In the genomic region with DNA sequence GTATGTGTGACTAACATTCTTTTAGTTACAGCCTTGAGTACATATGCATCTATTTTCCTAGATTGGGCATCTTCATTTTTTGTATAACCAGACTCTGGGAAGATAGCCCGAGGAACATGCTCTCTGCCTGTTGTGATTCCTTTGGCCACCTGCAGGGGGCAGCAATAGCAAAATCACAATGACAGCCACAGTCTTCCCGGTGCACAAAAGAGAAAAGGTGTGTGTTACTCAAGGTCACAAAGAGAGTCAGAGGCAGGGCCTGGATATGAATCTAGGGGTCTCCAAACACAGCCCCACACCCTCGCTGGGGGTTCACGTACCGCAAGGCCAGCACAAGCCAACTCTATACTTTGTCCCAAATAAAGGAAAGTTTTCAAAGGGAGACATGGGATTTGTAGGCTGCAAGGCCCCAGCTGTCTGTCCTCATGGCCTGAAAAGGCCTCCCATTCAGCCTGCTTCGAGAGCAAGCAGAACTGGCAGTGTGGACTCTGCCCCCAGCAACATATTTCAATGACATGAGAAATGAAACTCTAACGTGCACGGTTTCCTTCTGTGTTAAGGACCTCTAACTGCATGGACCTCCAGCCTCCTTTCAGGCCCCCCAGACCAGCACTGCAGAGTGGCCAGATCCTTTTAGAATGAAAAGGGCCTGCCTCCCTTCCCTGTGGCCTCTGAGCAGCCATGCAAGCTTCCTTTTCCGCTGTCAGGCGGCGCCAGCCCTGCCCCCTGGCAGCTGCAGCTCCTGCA, we compare ENCODE assay signal across 7 mouse cellular contexts. TPM values are rescaled to one million over a fixed set of nuclear protein-coding genes. Genes with fewer than 3 reads are reported as not detected.
A peak's percentile ranks its signal among the peaks of the same experiment; 100 is the strongest.
DNase-seq lines count a peak whose midpoint lies in the region; ATAC-seq and TF ChIP-seq lines count a peak whose summit lies in the region.

No protein-coding gene starts in this region.

- 28% methylated on average over 11 of the region's 11 CpGs for WGBS in embryonic facial prominence, embryonic 11.5 days

- H3K36me3 ChIP-seq in CH12.LX (replicated peaks in 1 of 2; ENCODE audit: control insufficient read depth in 1 of 2, insufficient read depth in 1 of 2, low read length in 1 of 2), result peaks cover 0 to 7% of the 10 kb centered on the region in 2 experiments
- H3K36me3 ChIP-seq in embryonic facial prominence, embryonic 11.5 days (replicated peaks; ENCODE audit: control insufficient read depth, insufficient read depth, low read depth, low read length), result no peaks in the 10 kb centered on the region

- ATAC-seq in embryonic facial prominence, embryonic 11.5 days (replicated peaks; ENCODE audit: insufficient number of reproducible peaks, low FRiP score, low TSS enrichment, low read depth), result 0 out of 2 replicates have a peak, but pooled peaks have one; percentile 40
- peak; percentile 79 for ATAC-seq in megakaryocyte progenitor cell, adult 5-6 weeks (replicated peaks; ENCODE audit: poor library complexity)

- TF ChIP-seq CTCF in CH12.LX (conservative IDR thresholded peaks at IDR 0.05 in 1 of 2, IDR thresholded peaks at IDR 0.05 in 1 of 2; ENCODE audit: low read depth in 2 of 2, low read length in 2 of 2), result peak; percentile 85 to 96

- in situ Hi-C loops in CH12.LX (cut with MboI; ENCODE audit: low pct_ligation_motif_present, low pct_unique_long_range_greater_than_20kb, low sequenced_read_pairs), result no loop called here

- peaks cover 15 to 90% of the 10 kb centered on the region in 2 experiments for H3K4me1 ChIP-seq in CH12.LX (ENCODE audit: control insufficient read depth in 1 of 2, insufficient read depth in 2 of 2)
- no peaks in the 10 kb centered on the region for H3K4me1 ChIP-seq in embryonic facial prominence, embryonic 11.5 days (ENCODE audit: control insufficient read depth, insufficient read depth, low read length)

- H3K4me3 ChIP-seq in CH12.LX (replicated peaks in 1 of 3; ENCODE audit: low read depth in 2 of 3, low read length in 2 of 3, poor library complexity in 1 of 3), result no peak overlapping the region
- no peak overlapping the region for H3K4me3 ChIP-seq in embryonic facial prominence, embryonic 11.5 days (ENCODE audit: low read depth, low read length)

- H3K9ac ChIP-seq in CH12.LX (ENCODE audit: insufficient read depth, low read depth), result no peak overlapping the region
- peak overlapping the region; percentile 33 for H3K9ac ChIP-seq in embryonic facial prominence, embryonic 11.5 days (replicated peaks; ENCODE audit: low read length)

- H3K9me3 ChIP-seq in CH12.LX (replicated peaks; ENCODE audit: low read length), result no peaks in the 10 kb centered on the region
- H3K9me3 ChIP-seq in embryonic facial prominence, embryonic 11.5 days (replicated peaks; ENCODE audit: control insufficient read depth, low read length), result no peaks in the 10 kb centered on the region

- no peaks in the 10 kb centered on the region for H3K27me3 ChIP-seq in CH12.LX (replicated peaks)
- no peaks in the 10 kb centered on the region for H3K27me3 ChIP-seq in embryonic facial prominence, embryonic 11.5 days (ENCODE audit: control insufficient read depth, insufficient read depth, low read length)

- TF ChIP-seq RAD21 in CH12.LX (IDR thresholded peaks at IDR 0.05; ENCODE audit: low read depth, low read length), result peak; percentile 70

- peak; percentile 45; the same call in 1 of the 2 replicates for TF ChIP-seq EP300 in CH12.LX (IDR thresholded peaks at IDR 0.05; ENCODE audit: low read length)

- peak; percentile 41; the same call in 1 of the 2 replicates for TF ChIP-seq POLR2A in CH12.LX (IDR thresholded peaks at IDR 0.05; ENCODE audit: low read depth, low read length)

- H3K79me2 ChIP-seq in CH12.LX (replicated peaks; ENCODE audit: control insufficient read depth, extremely low read depth, insufficient read depth, poor library complexity, severe bottlenecking), result no peaks in the 10 kb centered on the region

- peak; percentile 70 for DNase-seq in CH12.LX (ENCODE audit: extremely low read depth)
- peak; percentile 49 for DNase-seq in T-cell, adult 2 months (ENCODE audit: low spot score)
- DNase-seq in embryonic facial prominence, embryonic 11.5 days (ENCODE audit: low spot score), result peak; percentile 71
- peak; percentile 53 to 57 for DNase-seq in heart, postnatal 14 days
- peak; percentile 58 to 77 for DNase-seq in kidney, postnatal 36 days
- DNase-seq in right cerebral cortex, postnatal 4 days, result peak; percentile 34

- peak overlapping the region; percentile 41 for H3K4me2 ChIP-seq in CH12.LX (ENCODE audit: insufficient read depth, low read depth, poor library complexity, severe bottlenecking)
- no peak overlapping the region for H3K4me2 ChIP-seq in embryonic facial prominence, embryonic 11.5 days (ENCODE audit: low read depth, low read length)

- dilution Hi-C loops in CH12.LX (cut with MboI; ENCODE audit: extremely low pct_ligation_motif_present, extremely low pct_unique_long_range_greater_than_20kb, low sequenced_read_pairs), result no loop called here

- H3K27ac ChIP-seq in CH12.LX (ENCODE audit: insufficient read depth, low read depth), result no peak overlapping the region
- H3K27ac ChIP-seq in embryonic facial prominence, embryonic 11.5 days (replicated peaks; ENCODE audit: low read depth, low read length), result no peak overlapping the region

- intact Hi-C loops in heart, postnatal 14 days (cut with DNase I), result no loop called here

TF ChIP-seq in CH12.LX, 34 proteins besides CTCF, POLR2A, EP300 and RAD21:
- TF ChIP-seq JUN (IDR thresholded peaks at IDR 0.05; ENCODE audit: insufficient read depth, low read depth, low read length) (no peak), PAX5 (IDR thresholded peaks at IDR 0.05; ENCODE audit: low read length) (no peak), USF1 (IDR thresholded peaks at IDR 0.05; ENCODE audit: low read depth, low read length) (no peak; the same call in 1 of the 2 replicates), JUND (conservative IDR thresholded peaks at IDR 0.05; ENCODE audit: low read depth, low read length) (no peak), SMC3 (IDR thresholded peaks at IDR 0.05; ENCODE audit: low read depth, low read length) (peak; percentile 79), MAX (IDR thresholded peaks at IDR 0.05; ENCODE audit: low read length) (no peak), TBP (conservative IDR thresholded peaks at IDR 0.05; ENCODE audit: low read depth, low read length) (0 out of 2 replicates have a peak, but pooled peaks have one; percentile 15), CHD2 (IDR thresholded peaks at IDR 0.05; ENCODE audit: low read length) (no peak), ZC3H11A (IDR thresholded peaks at IDR 0.05; ENCODE audit: low read depth, low read length) (peak; percentile 7; the same call in 1 of the 2 replicates), KAT2A (IDR thresholded peaks at IDR 0.05; ENCODE audit: insufficient replicate concordance, low read length) (no peak), ZNF384 (IDR thresholded peaks at IDR 0.05; ENCODE audit: low read depth, low read length) (no peak), MYC (IDR thresholded peaks at IDR 0.05; ENCODE audit: low read depth, low read length) (peak; percentile 58; the same call in 1 of the 2 replicates), ELF1 (IDR thresholded peaks at IDR 0.05; ENCODE audit: low read depth, low read length) (0 out of 2 replicates have a peak, but pooled peaks have one; percentile 28), BHLHE40 (IDR thresholded peaks at IDR 0.05; ENCODE audit: low read depth, low read length) (no peak), ZKSCAN1 (IDR thresholded peaks at IDR 0.05; ENCODE audit: borderline replicate concordance, low read depth, low read length) (no peak), MXI1 (IDR thresholded peaks at IDR 0.05; ENCODE audit: low read depth, low read length) (no peak), GABPA (IDR thresholded peaks at IDR 0.05; ENCODE audit: insufficient replicate concordance, low read depth, low read length) (no peak), IRF4 (IDR thresholded peaks at IDR 0.05; ENCODE audit: low read depth, low read length) (peak; percentile 16; the same call in 1 of the 2 replicates), TCF12 (IDR thresholded peaks at IDR 0.05; ENCODE audit: low read depth, low read length) (peak; percentile 89), RCOR1 (conservative IDR thresholded peaks at IDR 0.05; ENCODE audit: low read depth, low read length) (no peak), MAFK (IDR thresholded peaks at IDR 0.05; ENCODE audit: insufficient replicate concordance, low read length) (no peak), E2F4 (IDR thresholded peaks at IDR 0.05; ENCODE audit: insufficient replicate concordance, low read depth, low read length) (no peak), POLR2AphosphoS2 (IDR thresholded peaks at IDR 0.05; ENCODE audit: low read depth, low read length) (no peak), NRF1 (IDR thresholded peaks at IDR 0.05; ENCODE audit: low read depth, low read length) (no peak), ZMIZ1 (IDR thresholded peaks at IDR 0.05; ENCODE audit: low read depth, low read length) (no peak), SIN3A (IDR thresholded peaks at IDR 0.05; ENCODE audit: low read length) (no peak; the same call in 1 of the 2 replicates), HCFC1 (IDR thresholded peaks at IDR 0.05; ENCODE audit: low read depth, low read length) (no peak; the same call in 1 of the 2 replicates), ETS1 (conservative IDR thresholded peaks at IDR 0.05; ENCODE audit: low read depth, low read length) (no peak; the same call in 1 of the 2 replicates), UBTF (IDR thresholded peaks at IDR 0.05; ENCODE audit: low read depth, low read length) (no peak), CHD1 (IDR thresholded peaks at IDR 0.05; ENCODE audit: low read depth, low read length) (no peak), MAZ (IDR thresholded peaks at IDR 0.05; ENCODE audit: low read depth, low read length) (no peak), NELFE (IDR thresholded peaks at IDR 0.05; ENCODE audit: low read depth, low read length) (0 out of 2 replicates have a peak, but pooled peaks have one; percentile 23), USF2 (conservative IDR thresholded peaks at IDR 0.05; ENCODE audit: low read depth, low read length) (no peak), MEF2A (IDR thresholded peaks at IDR 0.05; ENCODE audit: borderline replicate concordance, low read depth, low read length) (no peak)
TF ChIP-seq in CH12.LX: peak in this region for 8.

RNA-seq across cellular contexts. Expression of gene Whrn, which starts 15.5 kb away (rescaled TPM):
- total RNA-seq in CH12.LX (2012; rRNA removed) (2.8 and 4.5 TPM in 2 replicates), CH12.LX (2014; rRNA removed) (0.72 and 0.99 TPM in 2 replicates)
- 9.4 and 9.6 TPM in 2 replicates for polyA plus RNA-seq in CH12.LX (2012; ENCODE audit: insufficient read length, low read depth)
- polyA plus RNA-seq in embryonic facial prominence, embryonic 11.5 days (2014; fragmentation: Nextera tagmentation; extraction: Ambion mirVana), result 3.8 and 4.6 TPM in 2 replicates
- total RNA-seq in heart, postnatal 14 days (2021), result 10 to 100 TPM; 23.9 to 26.2 TPM
- 1.7 and 3.6 TPM in 2 replicates for total RNA-seq in megakaryocyte progenitor cell, adult 5-6 weeks (2015)
- 0.37 and 0.41 TPM in 2 replicates for total RNA-seq in megakaryocyte progenitor cell, adult 5-6 weeks (2017)

Comparison
In these comparisons a context has a peak if more than half of its experiments do, and no peak if none do; other contexts are left out.
1. RNA of gene Whrn, which starts 15.5 kb away (total RNA-seq): 23.9 to 26.2 TPM in heart, postnatal 14 days; 0.72 to 4.5 TPM in CH12.LX and 0.37 to 3.6 TPM in megakaryocyte progenitor cell, adult 5-6 weeks; every median in the first group is over 4 times any median in the second.
2. Peak in every context shown above with its lines, with median percentiles within 50 percentile points of each other: DNase-seq.